Mouse (Mus musculus) cortical plate, adult 2 months (tissue): ENCODE measurements at regions not wholly inside any gene's neighbourhood (a gene's known extent, or its start where the extent isn't known, plus 50 kb on each side); places are given as distances from the start of the nearest gene placed in this dataset.

Experiments used
- CTCF ChIP-seq: fragments of 200-500 bp; IDR thresholded peaks from 2 replicates; pipeline ENCODE4 v1.5.1; 2011; ENCODE audit warnings: mild to moderate bottlenecking, control low read depth, low read length; ENCODE audit not compliant: insufficient read depth; ENCODE audit errors: extremely low read depth
- POLR2A ChIP-seq: fragments of 200-500 bp; IDR thresholded peaks from 2 replicates; pipeline ENCODE4 v1.6.1; 2011; ENCODE audit warnings: mild to moderate bottlenecking, low read length, control low read depth; ENCODE audit not compliant: insufficient read depth; ENCODE audit errors: extremely low read depth

GRCm38 (mm10) chr11:45456724-45457123, 395.1 kb upstream of the Clint1 start:
- no peak for TF ChIP-seq POLR2A
- TF ChIP-seq CTCF, result no peak
